Mouse (Mus musculus): ENCODE measurements around the gene St3gal3.

GRCm38 (mm10) chr4:118079195-118079594 lies 55.5 kb downstream of the St3gal3 start:
- no peak for TF ChIP-seq KAT2A (conservative IDR thresholded peaks at IDR 0.05; ENCODE audit: low read depth, low read length)
- peak; percentile 96 for TF ChIP-seq MAX (IDR thresholded peaks at IDR 0.05; ENCODE audit: low read length)
- peak; percentile 97 for TF ChIP-seq TAL1 (IDR thresholded peaks at IDR 0.05; ENCODE audit: low read length)
- no peak for TF ChIP-seq ZMIZ1 (IDR thresholded peaks at IDR 0.05; ENCODE audit: low read depth, low read length)
- TF ChIP-seq POLR2A (IDR thresholded peaks at IDR 0.05; ENCODE audit: control insufficient read depth in 1 of 2, insufficient read depth in 1 of 2, low read depth in 1 of 2, low read length in 2 of 2, poor library complexity in 1 of 2) = no peak
- no peak for TF ChIP-seq POLR2AphosphoS2 (IDR thresholded peaks at IDR 0.05; ENCODE audit: low read length)
- TF ChIP-seq ZC3H11A (IDR thresholded peaks at IDR 0.05; ENCODE audit: low read depth, low read length) = no peak
- no peak for TF ChIP-seq CTCF (IDR thresholded peaks at IDR 0.05 in 2 of 3, conservative IDR thresholded peaks at IDR 0.05 in 1 of 3; ENCODE audit: control insufficient read depth in 1 of 3, insufficient read depth in 1 of 3, low read depth in 2 of 3, low read length in 3 of 3, poor library complexity in 1 of 3, severe bottlenecking in 1 of 3)
- TF ChIP-seq GATA1 (IDR thresholded peaks at IDR 0.05; ENCODE audit: low read depth, low read length) = peak; percentile 96
- TF ChIP-seq MYB (IDR thresholded peaks at IDR 0.05; ENCODE audit: low read depth, low read length) = peak; percentile 54; the same call in 1 of the 2 replicates
- peak; percentile 95 for TF ChIP-seq MXI1 (IDR thresholded peaks at IDR 0.05; ENCODE audit: low read depth, low read length)
- peak; percentile 91 to 96 for TF ChIP-seq EP300 (IDR thresholded peaks at IDR 0.05; ENCODE audit: low read depth in 1 of 2, low read length in 2 of 2)
- no peak for TF ChIP-seq RAD21 (IDR thresholded peaks at IDR 0.05; ENCODE audit: low read depth, low read length)
